Mouse (Mus musculus) CH12.LX (cell line): Measurements from ENCODE around the gene Vax2. TPM values are rescaled to one million over a fixed set of nuclear protein-coding genes. Genes with fewer than 3 reads are reported as not detected.

Experiments
- DNase-seq: peaks from one replicate; pipeline ENCODE4 v3.0.0-alpha.2; 2013; ENCODE audit errors: extremely low read depth
- H3K27ac ChIP-seq: 2 replicates; pipeline ENCODE4 v1.5.1; 2012; ENCODE audit warnings: low read depth, mild to moderate bottlenecking, control low read depth, moderate library complexity; ENCODE audit not compliant: insufficient read depth
- H3K27me3 ChIP-seq: replicated peaks from 2 replicates; pipeline ENCODE3; 2012; ENCODE audit warnings: inconsistent platforms
- H3K36me3 ChIP-seq, 2 experiments: replicated peaks in 1 of 2; 2 replicates each; pipeline versions ENCODE3 to v1.6.1; 2012; ENCODE audit warnings: inconsistent platforms in 1 of 2, low read length in 1 of 2, mild to moderate bottlenecking in 1 of 2, mixed read lengths in 1 of 2, moderate library complexity in 1 of 2; ENCODE audit not compliant: control insufficient read depth in 1 of 2, insufficient read depth in 1 of 2
- H3K4me1 ChIP-seq, 2 experiments: 2 replicates each; pipeline ENCODE4 v1.6.1; 2012; ENCODE audit warnings: inconsistent platforms in 1 of 2, moderate library complexity in 1 of 2; ENCODE audit not compliant: insufficient read depth in 2 of 2, control insufficient read depth in 1 of 2
- H3K4me2 ChIP-seq: 2 replicates; pipeline ENCODE4 v1.6.1; 2012; ENCODE audit warnings: low read depth, mild to moderate bottlenecking, control low read depth; ENCODE audit not compliant: poor library complexity, insufficient read depth, severe bottlenecking
- H3K4me3 ChIP-seq, 3 experiments: fragments of 150-350 bp in 1 of 3; sonication (generic) in 1 of 3; replicated peaks in 1 of 3; 2 replicates each; pipeline versions ENCODE3 to v1.5.1; 2011 to 2012; ENCODE audit warnings: low read depth in 2 of 3, low read length in 2 of 3, mild to moderate bottlenecking in 2 of 3, moderate library complexity in 2 of 3, control low read depth in 1 of 3, improper control_type of control experiment in 1 of 3, inconsistent platforms in 1 of 3, mixed read lengths in 1 of 3; ENCODE audit not compliant: poor library complexity in 1 of 3
- H3K79me2 ChIP-seq: replicated peaks from 2 replicates; pipeline ENCODE4 v1.6.1; 2012; ENCODE audit warnings: mild to moderate bottlenecking, moderate library complexity; ENCODE audit not compliant: control insufficient read depth, poor library complexity, insufficient read depth, severe bottlenecking; ENCODE audit errors: extremely low read depth
- H3K9ac ChIP-seq: 2 replicates; pipeline ENCODE4 v1.6.1; 2012; ENCODE audit warnings: low read depth, mild to moderate bottlenecking, control low read depth, moderate library complexity; ENCODE audit not compliant: insufficient read depth
- H3K9me3 ChIP-seq: replicated peaks from 2 replicates; pipeline ENCODE3; 2012; ENCODE audit warnings: low read length, inconsistent platforms, mixed read lengths
- BHLHE40 ChIP-seq: IDR thresholded peaks from 2 replicates; pipeline ENCODE4 v1.6.1; 2011; ENCODE audit warnings: mild to moderate bottlenecking, low read depth, low read length, improper control_type of control experiment
- CHD2 ChIP-seq: IDR thresholded peaks from 2 replicates; pipeline ENCODE4 v1.6.1; 2011; ENCODE audit warnings: low read length, improper control_type of control experiment
- ELF1 ChIP-seq: IDR thresholded peaks from 2 replicates; pipeline ENCODE4 v1.6.1; 2014; ENCODE audit warnings: low read depth, mild to moderate bottlenecking, inconsistent platforms, low read length, improper control_type of control experiment
- EP300 ChIP-seq: IDR thresholded peaks from 2 replicates; pipeline ENCODE4 v1.6.1; 2011; ENCODE audit warnings: low read length, improper control_type of control experiment
- ETS1 ChIP-seq: conservative IDR thresholded peaks from 2 replicates; pipeline ENCODE4 v1.6.1; 2012; ENCODE audit warnings: low read depth, mild to moderate bottlenecking, inconsistent platforms, low read length, improper control_type of control experiment, moderate library complexity
- IRF4 ChIP-seq: IDR thresholded peaks from 2 replicates; pipeline ENCODE4 v1.6.1; 2014; ENCODE audit warnings: low read depth, mild to moderate bottlenecking, inconsistent platforms, low read length, improper control_type of control experiment
- JUN ChIP-seq: IDR thresholded peaks from 2 replicates; pipeline ENCODE4 v1.6.1; 2011; ENCODE audit warnings: low read depth, mild to moderate bottlenecking, low read length, improper control_type of control experiment, moderate library complexity; ENCODE audit not compliant: insufficient read depth
- JUND ChIP-seq: conservative IDR thresholded peaks from 2 replicates; pipeline ENCODE4 v1.6.1; 2011; ENCODE audit warnings: low read depth, low read length, improper control_type of control experiment
- KAT2A ChIP-seq: IDR thresholded peaks from 2 replicates; pipeline ENCODE4 v1.6.1; 2012; ENCODE audit warnings: low read length, improper control_type of control experiment, inconsistent platforms; ENCODE audit not compliant: insufficient replicate concordance
- MAFK ChIP-seq: IDR thresholded peaks from 2 replicates; pipeline ENCODE4 v1.6.1; 2011; ENCODE audit warnings: low read length, improper control_type of control experiment; ENCODE audit not compliant: insufficient replicate concordance
- MAZ ChIP-seq: IDR thresholded peaks from 2 replicates; pipeline ENCODE4 v1.6.1; 2012; ENCODE audit warnings: low read depth, mild to moderate bottlenecking, inconsistent platforms, low read length, improper control_type of control experiment, moderate library complexity
- MEF2A ChIP-seq: IDR thresholded peaks from 2 replicates; pipeline ENCODE4 v1.6.1; 2014; ENCODE audit warnings: low read depth, mild to moderate bottlenecking, inconsistent platforms, low read length, improper control_type of control experiment, borderline replicate concordance
- MXI1 ChIP-seq: IDR thresholded peaks from 2 replicates; pipeline ENCODE4 v1.6.1; 2011; ENCODE audit warnings: mild to moderate bottlenecking, low read depth, low read length, improper control_type of control experiment
- MYC ChIP-seq: IDR thresholded peaks from 2 replicates; pipeline ENCODE4 v1.6.1; 2011; ENCODE audit warnings: low read depth, mild to moderate bottlenecking, improper control_type of control experiment, low read length
- NRF1 ChIP-seq: IDR thresholded peaks from 2 replicates; pipeline ENCODE4 v1.6.1; 2014; ENCODE audit warnings: low read depth, mild to moderate bottlenecking, inconsistent platforms, low read length, improper control_type of control experiment, moderate library complexity
- POLR2A ChIP-seq: IDR thresholded peaks from 2 replicates; pipeline ENCODE4 v1.6.1; 2011; ENCODE audit warnings: low read depth, mild to moderate bottlenecking, improper control_type of control experiment, low read length
- RAD21 ChIP-seq: IDR thresholded peaks from 2 replicates; pipeline ENCODE4 v1.6.1; 2011; ENCODE audit warnings: low read depth, mild to moderate bottlenecking, low read length, improper control_type of control experiment, moderate library complexity
- RCOR1 ChIP-seq: conservative IDR thresholded peaks from 2 replicates; pipeline ENCODE4 v1.6.1; 2012; ENCODE audit warnings: low read depth, mild to moderate bottlenecking, inconsistent platforms, low read length, improper control_type of control experiment
- SIN3A ChIP-seq: IDR thresholded peaks from 2 replicates; pipeline ENCODE4 v1.6.1; 2012; ENCODE audit warnings: low read length, improper control_type of control experiment, inconsistent platforms
- TBP ChIP-seq: conservative IDR thresholded peaks from 2 replicates; pipeline ENCODE4 v1.6.1; 2011; ENCODE audit warnings: low read depth, low read length, improper control_type of control experiment
- TCF12 ChIP-seq: IDR thresholded peaks from 2 replicates; pipeline ENCODE4 v1.6.1; 2014; ENCODE audit warnings: low read depth, mild to moderate bottlenecking, inconsistent platforms, low read length, improper control_type of control experiment
- USF1 ChIP-seq: IDR thresholded peaks from 2 replicates; pipeline ENCODE4 v1.6.1; 2014; ENCODE audit warnings: low read depth, mild to moderate bottlenecking, inconsistent platforms, low read length, improper control_type of control experiment
- ZKSCAN1 ChIP-seq: IDR thresholded peaks from 2 replicates; pipeline ENCODE4 v1.6.1; 2012; ENCODE audit warnings: low read depth, inconsistent platforms, low read length, improper control_type of control experiment, borderline replicate concordance
- dilution Hi-C: fragments of 300-500 bp; cut with MboI; formaldehyde crosslinking; loops from 2 replicates; pipeline ENCODE4 v1.14.3; 2020; ENCODE audit warnings: low sequenced_read_pairs; ENCODE audit not compliant: extremely low pct_unique_long_range_greater_than_20kb, extremely low pct_ligation_motif_present
- in situ Hi-C: fragments of 300-500 bp; cut with MboI; formaldehyde crosslinking; loops from 3 replicates; pipeline ENCODE4 v1.14.3; 2019; ENCODE audit warnings: low sequenced_read_pairs, low pct_ligation_motif_present, low pct_unique_long_range_greater_than_20kb, mixed read lengths
- polyA plus RNA-seq: library from polyadenylated mRNA; unstranded; fragments of >175 nt; gene quantifications from 2 replicates; pipeline ENCODE4 v1.2.1, GENCODE M21; 2012; ENCODE audit warnings: low read depth; ENCODE audit not compliant: insufficient read length
- total RNA-seq, 2 experiments: library from RNA; depleted of rRNA; stranded (reverse); fragments of 300-350 nt in 1 of 2; fragments of >200 nt in 1 of 2; gene quantifications; 2 replicates each; pipeline ENCODE4 v1.2.3; 2012 to 2014

Gene Vax2
- total and polyA plus RNA-seq, 3 experiments, result not detected

GRCm38 (mm10) chr6:83677757-83678156 lies 33.3 kb upstream of the Vax2 start, which contains the start of gene Cd207:
Gene Cd207 (minus strand): TSS chr6:83677857.
- Histone ChIP-seq H3K4me1 (no peaks in the 10 kb centered on the region), H3K4me2 (no peak within 1 kb of the TSS), H3K4me3 (no peak within 1 kb of the TSS), H3K27ac (no peak within 1 kb of the TSS), H3K79me2 (no peaks in the 10 kb centered on the region), H3K27me3 (peaks cover 84% of the 10 kb centered on the region), H3K9ac (no peak within 1 kb of the TSS), H3K9me3 (no peaks in the 10 kb centered on the region), H3K36me3 (no peaks in the 10 kb centered on the region)
- no peak for DNase-seq
- dilution Hi-C loops (no loop called here), in situ Hi-C loops (loop anchor here (5.0 kb wide), 1 partner anchor 95 kb away; no protein-coding TSS in a partner anchor)
- TF ChIP-seq RCOR1, result no peak
- TF ChIP-seq CHD2, result no peak
- TF ChIP-seq RAD21, result no peak
- TF ChIP-seq BHLHE40, result no peak
- no peak for TF ChIP-seq KAT2A
- TF ChIP-seq MYC, result no peak
- no peak for TF ChIP-seq TBP

GRCm38 (mm10) chr6:83689374-83689773 lies 21.7 kb upstream of the Vax2 start:
- H3K4me3 ChIP-seq, result no peak overlapping the region
- in situ Hi-C loops (no loop called here), dilution Hi-C loops (no loop called here)
- TF ChIP-seq MAFK (peak; percentile 70), USF1 (no peak), ETS1 (peak; percentile 60), MXI1 (no peak), CHD2 (no peak), EP300 (peak; percentile 64), MAZ (no peak), ELF1 (0 out of 2 replicates have a peak, but pooled peaks have one; percentile 11), TCF12 (peak; percentile 54; the same call in 1 of the 2 replicates), MEF2A (peak; percentile 32; the same call in 1 of the 2 replicates), IRF4 (peak; percentile 69), BHLHE40 (peak; percentile 88), ZKSCAN1 (no peak), POLR2A (no peak), NRF1 (peak; percentile 48; the same call in 1 of the 2 replicates), JUN (no peak), JUND (no peak), MYC (peak; percentile 57; the same call in 1 of the 2 replicates), RCOR1 (no peak), SIN3A (no peak)
- H3K27ac ChIP-seq, result no peak overlapping the region
- no peak overlapping the region for H3K9ac ChIP-seq
- H3K27me3 ChIP-seq, result peaks cover 83% of the 10 kb centered on the region
- H3K36me3 ChIP-seq, result no peaks in the 10 kb centered on the region
- no peaks in the 10 kb centered on the region for H3K9me3 ChIP-seq
- H3K4me1 ChIP-seq, result peaks cover 14 to 24% of the 10 kb centered on the region in 2 experiments
- DNase-seq, result peak; percentile 73
- peak overlapping the region; percentile 6; the same call in 1 of the 2 replicates for H3K4me2 ChIP-seq
- H3K79me2 ChIP-seq, result no peaks in the 10 kb centered on the region
